21 mouse cellular contexts compared by ENCODE assay signal in genomic region chr4:53682092-53682491, GRCm38 (mm10).
"Had no signal": no experiment of that assay in that cellular context is flagged by ENCODE, and none has a peak within 500 bp of the region (broad histone marks: within the 10 kb centered on the region; RNA-seq: fewer than 3 reads in every experiment).

No protein-coding gene starts in this region.

- H3K4me1 ChIP-seq: heart, embryonic 13.5 days; heart, embryonic 15.5 days; hindbrain, embryonic 13.5 days; hindbrain, embryonic 15.5 days; limb, embryonic 13.5 days; limb, embryonic 15.5 days; liver, embryonic 12.5 days had no signal

- ATAC-seq: hindbrain, postnatal 0 days; intestine, embryonic 16.5 days; liver, embryonic 12.5 days had no signal

- H3K9me3 ChIP-seq: heart, embryonic 13.5 days; heart, embryonic 15.5 days; hindbrain, embryonic 13.5 days; hindbrain, embryonic 15.5 days; limb, embryonic 13.5 days; limb, embryonic 15.5 days; liver, embryonic 12.5 days had no signal

- DNase-seq: gastrocnemius, postnatal 14 days; gastrocnemius, postnatal 36 days; heart, adult 11 months; heart, adult 2 months; heart, postnatal 14 days; heart, postnatal 36 days; kidney, adult 18-20 months; kidney, postnatal 14 days; layer of hippocampus, adult 9-11 months; layer of hippocampus, postnatal 36 days; left cerebral cortex, postnatal 4 days had no signal

- H3K27me3 ChIP-seq: heart, embryonic 13.5 days; heart, embryonic 15.5 days; hindbrain, embryonic 13.5 days; hindbrain, embryonic 15.5 days; limb, embryonic 13.5 days; limb, embryonic 15.5 days; liver, embryonic 12.5 days had no signal

- H3K4me3 ChIP-seq: heart, adult 2 months; heart, embryonic 13.5 days; heart, embryonic 15.5 days; hindbrain, embryonic 13.5 days; hindbrain, embryonic 15.5 days; limb, embryonic 13.5 days; limb, embryonic 15.5 days; liver, embryonic 12.5 days had no signal

- H3K27ac ChIP-seq: heart, adult 2 months; heart, embryonic 13.5 days; heart, embryonic 15.5 days; hindbrain, embryonic 13.5 days; hindbrain, embryonic 15.5 days; hindbrain, postnatal 0 days; limb, embryonic 13.5 days; limb, embryonic 15.5 days; liver, embryonic 12.5 days had no signal

- H3K9ac ChIP-seq: heart, embryonic 13.5 days; heart, embryonic 15.5 days; hindbrain, embryonic 13.5 days; hindbrain, embryonic 15.5 days; limb, embryonic 13.5 days; limb, embryonic 15.5 days; liver, embryonic 12.5 days had no signal

- H3K4me2 ChIP-seq: heart, embryonic 11.5 days; heart, embryonic 13.5 days; heart, embryonic 15.5 days; hindbrain, embryonic 13.5 days; hindbrain, embryonic 15.5 days; limb, embryonic 13.5 days; limb, embryonic 15.5 days; liver, embryonic 12.5 days had no signal
